Mouse (Mus musculus) kidney, embryonic 15.5 days (tissue): Measurements from ENCODE around the gene Gimap7. TPM values are rescaled to one million over a fixed set of nuclear protein-coding genes. Genes with fewer than 3 reads are reported as not detected.
"Not testable (repeated sequence)": the region's sequence is repeated elsewhere in the genome, so short reads cannot be mapped to it uniquely, and the experiment has no call there.

Experiments used
- ATAC-seq: fragments of 200-750 bp; cut with Nextera tagmentation; replicated peaks from 2 replicates; pipeline ENCODE4 v1.8.0; 2017; ENCODE audit warnings: moderate TSS enrichment; ENCODE audit not compliant: low FRiP score
- H3K27ac ChIP-seq: fragments of 300-500 bp; sonication (generic); 2 replicates; pipeline ENCODE4 v1.5.1; 2015; ENCODE audit warnings: mild to moderate bottlenecking, inconsistent platforms
- H3K27me3 ChIP-seq: fragments of 300-500 bp; sonication (generic); 2 replicates; pipeline ENCODE4 v1.6.1; 2015; ENCODE audit warnings: inconsistent platforms
- H3K36me3 ChIP-seq: fragments of 300-500 bp; sonication (generic); 2 replicates; pipeline ENCODE4 v1.6.1; 2015; ENCODE audit warnings: inconsistent platforms
- H3K4me1 ChIP-seq: fragments of 300-500 bp; sonication (generic); 2 replicates; pipeline ENCODE4 v1.6.1; 2015; ENCODE audit warnings: inconsistent platforms
- H3K4me2 ChIP-seq: fragments of 300-500 bp; sonication (generic); 2 replicates; pipeline ENCODE4 v1.6.1; 2015; ENCODE audit warnings: moderate library complexity, mild to moderate bottlenecking, inconsistent platforms
- H3K4me3 ChIP-seq: fragments of 300-500 bp; sonication (generic); replicated peaks from 2 replicates; pipeline ENCODE4 v1.5.1; 2015; ENCODE audit warnings: mild to moderate bottlenecking, inconsistent platforms
- H3K9ac ChIP-seq: fragments of 300-500 bp; sonication (generic); 2 replicates; pipeline ENCODE4 v1.6.1; 2015; ENCODE audit warnings: mild to moderate bottlenecking, inconsistent platforms
- H3K9me3 ChIP-seq: fragments of 300-500 bp; sonication (generic); replicated peaks from 2 replicates; pipeline ENCODE4 v1.6.1; 2016; ENCODE audit warnings: inconsistent platforms
- WGBS: fragments of 180-500 bp; shearing (Covaris S2); methylation state at CpG from one replicate; pipeline ENCODE4 v1.1.7; 2015; ENCODE audit warnings: mixed read lengths; 5-methylcytosine and 5-hydroxymethylcytosine counted together
- polyA plus RNA-seq: library from polyadenylated mRNA; unstranded; fragments of >200 nt; fragmentation: Nextera tagmentation; extraction: Ambion mirVana; gene quantifications from 2 replicates; pipeline ENCODE4 v1.2.1, GENCODE M21; 2015

Gimap7 gene
- polyA plus RNA-seq, 1 experiment from 2014 or later = not detected

GRCm38 (mm10) chr6:48681472-48682090, 36.8 kb upstream of the Gimap7 start:
- Histone ChIP-seq H3K9me3 (no peaks in the 10 kb centered on the region), H3K27ac (peak overlapping the region; percentile 45), H3K27me3 (no peaks in the 10 kb centered on the region), H3K4me1 (0 out of 2 replicates have a peak, but pooled peaks cover 3% of the 10 kb centered on the region), H3K36me3 (no peaks in the 10 kb centered on the region), H3K9ac (no peak overlapping the region), H3K4me3 (no peak overlapping the region), H3K4me2 (no peak overlapping the region)
- WGBS = 66% methylated on average over 3 of the region's 3 CpGs
- ATAC-seq = no peak

GRCm38 (mm10) chr6:48682271-48682670, 36.1 kb upstream of the Gimap7 start:
- no peaks in the 10 kb centered on the region for H3K27me3 ChIP-seq
- no peaks in the 10 kb centered on the region for H3K4me1 ChIP-seq
- H3K36me3 ChIP-seq = no peaks in the 10 kb centered on the region
- no peaks in the 10 kb centered on the region for H3K9me3 ChIP-seq
- ATAC-seq = no peak
- H3K4me2 ChIP-seq = no peak overlapping the region
- 72% methylated on average over 4 of the region's 4 CpGs for WGBS
- H3K27ac ChIP-seq = peak overlapping the region; percentile 3; the same call in 1 of the 2 replicates
- H3K4me3 ChIP-seq = no peak overlapping the region
- no peak overlapping the region for H3K9ac ChIP-seq

- not testable (repeated sequence) for ATAC-seq, H3K4me1 ChIP-seq, H3K27me3 ChIP-seq, H3K4me2 ChIP-seq, H3K27ac ChIP-seq, H3K4me3 ChIP-seq, H3K9ac ChIP-seq, H3K36me3 ChIP-seq, H3K9me3 ChIP-seq
- 83% methylated on average over 4 of the region's 4 CpGs for WGBS
Observed at GRCm38 (mm10) chr6:48683263-48683821, 35.1 kb upstream of the Gimap7 start.

GRCm38 (mm10) chr6:48684319-48684718, 34.1 kb upstream of the Gimap7 start, which contains the start of gene Gimap4:
Gene Gimap4 (plus strand): TSS chr6:48684549.
- H3K4me1 ChIP-seq = no peaks in the 10 kb centered on the region
- no peaks in the 10 kb centered on the region for H3K36me3 ChIP-seq
- no peak within 1 kb of the TSS for H3K9ac ChIP-seq
- H3K4me2 ChIP-seq = peak within 1 kb of the TSS; percentile 26; the same call in 1 of the 2 replicates
- peak within 1 kb of the TSS; percentile 60 for H3K27ac ChIP-seq
- H3K27me3 ChIP-seq = no peaks in the 10 kb centered on the region
- peak within 1 kb of the TSS; percentile 29 for H3K4me3 ChIP-seq
- no peaks in the 10 kb centered on the region for H3K9me3 ChIP-seq
- 49% methylated on average over 5 of the region's 5 CpGs for whole genome bisulfite sequencing
- no peak for ATAC-seq

GRCm38 (mm10) chr6:48684806-48685205, 33.6 kb upstream of the Gimap7 start:
- Histone ChIP-seq H3K4me3 (peak overlapping the region; percentile 29), H3K9ac (no peak overlapping the region)

GRCm38 (mm10) chr6:48685251-48685650, 33.2 kb upstream of the Gimap7 start:
- Histone ChIP-seq H3K27ac (peak overlapping the region; percentile 60; the same call in 1 of the 2 replicates), H3K4me2 (peak overlapping the region; percentile 26), H3K4me3 (peak overlapping the region; percentile 29)

More at GRCm38 (mm10) chr6:48684806-48685205, 33.6 kb upstream of the Gimap7 start:
- H3K27ac ChIP-seq = peak overlapping the region; percentile 60
- 54% methylated on average over 4 of the region's 4 CpGs for WGBS
- no peaks in the 10 kb centered on the region for H3K36me3 ChIP-seq
- H3K27me3 ChIP-seq = no peaks in the 10 kb centered on the region
- H3K9me3 ChIP-seq = no peaks in the 10 kb centered on the region
- ATAC-seq = no peak
- no peaks in the 10 kb centered on the region for H3K4me1 ChIP-seq
- H3K4me2 ChIP-seq = 0 out of 2 replicates have a peak overlapping the region, but pooled peaks have one; percentile 12

GRCm38 (mm10) chr6:48685694-48686665, 32.4 kb upstream of the Gimap7 start:
- Histone ChIP-seq H3K4me3 (peak overlapping the region; percentile 29), H3K4me2 (peak overlapping the region; percentile 26), H3K36me3 (no peaks in the 10 kb centered on the region), H3K9me3 (no peaks in the 10 kb centered on the region), H3K27me3 (no peaks in the 10 kb centered on the region), H3K9ac (no peak overlapping the region), H3K4me1 (no peaks in the 10 kb centered on the region), H3K27ac (0 out of 2 replicates have a peak overlapping the region, but pooled peaks have one; percentile 37)
- no peak for ATAC-seq
- WGBS = 73% methylated on average over 7 of the region's 7 CpGs

More at GRCm38 (mm10) chr6:48685251-48685650, 33.2 kb upstream of the Gimap7 start:
- Histone ChIP-seq H3K36me3 (no peaks in the 10 kb centered on the region), H3K4me1 (no peaks in the 10 kb centered on the region), H3K27me3 (no peaks in the 10 kb centered on the region), H3K9ac (no peak overlapping the region), H3K9me3 (no peaks in the 10 kb centered on the region)
- WGBS = 80% methylated on average over 2 of the region's 2 CpGs
- no peak for ATAC-seq

- H3K4me2 ChIP-seq = peak overlapping the region; percentile 26; the same call in 1 of the 2 replicates
- WGBS = 51% methylated on average over 2 of the region's 2 CpGs
Observed at GRCm38 (mm10) chr6:48687077-48687476, 31.3 kb upstream of the Gimap7 start.

GRCm38 (mm10) chr6:48689320-48689719, 29.1 kb upstream of the Gimap7 start:
- Histone ChIP-seq H3K9ac (no peak overlapping the region), H3K4me2 (no peak overlapping the region), H3K9me3 (no peaks in the 10 kb centered on the region), H3K27ac (no peak overlapping the region), H3K4me1 (no peaks in the 10 kb centered on the region), H3K4me3 (no peak overlapping the region), H3K27me3 (no peaks in the 10 kb centered on the region), H3K36me3 (no peaks in the 10 kb centered on the region)
- 77% methylated on average over 2 of the region's 2 CpGs for WGBS
- no peak for ATAC-seq

More at GRCm38 (mm10) chr6:48687077-48687476, 31.3 kb upstream of the Gimap7 start:
- no peak overlapping the region for H3K9ac ChIP-seq
- no peaks in the 10 kb centered on the region for H3K4me1 ChIP-seq
- H3K4me3 ChIP-seq = no peak overlapping the region
- ATAC-seq = no peak
- H3K27me3 ChIP-seq = no peaks in the 10 kb centered on the region
- H3K36me3 ChIP-seq = no peaks in the 10 kb centered on the region
- no peaks in the 10 kb centered on the region for H3K9me3 ChIP-seq
- H3K27ac ChIP-seq = no peak overlapping the region

GRCm38 (mm10) chr6:48692962-48693361, 25.5 kb upstream of the Gimap7 start:
- ATAC-seq = no peak
- no peaks in the 10 kb centered on the region for H3K36me3 ChIP-seq
- 0 out of 2 replicates have a peak, but pooled peaks cover 3% of the 10 kb centered on the region for H3K4me1 ChIP-seq
- 88% methylated on average over 6 of the region's 6 CpGs for WGBS
- no peaks in the 10 kb centered on the region for H3K9me3 ChIP-seq
- H3K27ac ChIP-seq = no peak overlapping the region
- H3K4me2 ChIP-seq = no peak overlapping the region
- H3K9ac ChIP-seq = no peak overlapping the region
- H3K4me3 ChIP-seq = no peak overlapping the region
- H3K27me3 ChIP-seq = no peaks in the 10 kb centered on the region

- peak overlapping the region; percentile 73 for H3K27ac ChIP-seq
- WGBS = 83% methylated on average over 4 of the region's 4 CpGs
- no peak for ATAC-seq
Observed at GRCm38 (mm10) chr6:48696830-48697554, 21.4 kb upstream of the Gimap7 start.

More at GRCm38 (mm10) chr6:48696830-48697554, 21.4 kb upstream of the Gimap7 start:
- Histone ChIP-seq H3K4me3 (no peak overlapping the region), H3K9me3 (no peaks in the 10 kb centered on the region), H3K4me2 (no peak overlapping the region), H3K27me3 (no peaks in the 10 kb centered on the region), H3K9ac (no peak overlapping the region), H3K4me1 (0 out of 2 replicates have a peak, but pooled peaks cover 3% of the 10 kb centered on the region), H3K36me3 (no peaks in the 10 kb centered on the region; the same call in 1 of the 2 replicates)
